Mouse (Mus musculus) adrenal gland, adult (tissue): ENCODE measurements around the gene Pnpla7.

Experiments used
- DNase-seq, 2 experiments: peaks; one replicate each; pipeline ENCODE4 v3.0.0; 2022 to 2023; ENCODE audit warnings: low spot score in 1 of 2; ENCODE audit not compliant: inconsistent age in 2 of 2

Pnpla7 gene

DNA sequence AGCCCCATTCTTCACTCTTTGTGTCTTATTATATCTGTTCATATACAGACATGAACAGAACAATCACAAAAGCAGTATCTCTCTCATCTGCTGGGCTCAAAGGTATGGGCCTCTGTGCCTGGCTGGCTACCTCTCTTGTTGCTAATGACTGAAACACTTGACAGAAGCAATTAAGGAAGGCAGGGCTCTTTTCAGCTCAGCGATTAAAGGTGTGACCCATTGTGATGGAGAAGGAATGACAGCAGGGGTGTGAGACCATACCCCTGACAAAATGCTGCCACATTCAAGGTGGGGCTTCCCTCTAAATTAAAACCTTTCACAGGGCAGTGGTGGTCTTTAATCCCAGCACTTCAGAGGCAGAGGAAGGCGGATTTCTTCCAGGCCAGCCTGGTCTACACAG lies 11.9 kb downstream of the Pnpla7 start:
- DNase-seq, result no peak

DNA sequence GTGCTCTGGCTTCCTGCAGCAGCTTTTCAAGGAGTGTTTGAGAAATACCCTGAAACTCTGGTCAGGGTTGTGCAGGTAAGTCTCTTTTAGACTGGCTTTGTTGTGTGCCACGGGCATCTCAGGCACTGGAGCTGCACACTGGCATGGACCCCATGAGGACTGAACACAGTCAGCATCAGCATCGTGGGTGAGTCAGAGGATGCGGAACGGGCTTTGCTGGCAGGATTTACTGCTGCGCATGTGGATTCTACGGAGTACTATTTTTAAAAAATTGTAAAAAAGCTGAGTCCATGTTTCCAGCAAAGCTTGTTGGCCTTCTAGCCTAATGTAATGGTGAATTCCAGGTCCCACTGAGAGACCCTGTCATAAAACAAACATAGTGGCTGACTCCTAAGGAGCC lies 19.5 kb downstream of the Pnpla7 start:
- DNase-seq, result peak; percentile 64 to 75

DNA sequence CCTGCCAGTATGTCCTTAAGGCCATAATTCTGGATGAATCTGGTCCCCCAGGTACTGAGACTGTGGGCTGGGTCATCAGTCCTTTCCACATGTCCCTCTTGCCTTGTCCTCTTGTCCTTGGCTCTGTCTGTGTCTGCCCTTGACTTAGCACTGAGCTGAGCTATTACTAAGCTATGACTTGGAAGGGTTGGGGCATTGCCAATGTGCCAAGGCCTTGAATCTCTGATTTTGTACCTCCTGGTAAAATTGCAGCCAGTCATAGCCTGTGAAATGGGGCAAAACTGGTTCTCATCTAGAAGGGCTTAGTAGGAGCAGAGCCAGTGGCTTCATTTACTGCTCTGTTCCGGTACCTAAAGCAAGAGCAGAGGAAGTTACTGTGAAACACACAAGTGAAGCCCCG lies 20.6 kb downstream of the Pnpla7 start:
- DNase-seq, result peak; percentile 92 to 95

DNA sequence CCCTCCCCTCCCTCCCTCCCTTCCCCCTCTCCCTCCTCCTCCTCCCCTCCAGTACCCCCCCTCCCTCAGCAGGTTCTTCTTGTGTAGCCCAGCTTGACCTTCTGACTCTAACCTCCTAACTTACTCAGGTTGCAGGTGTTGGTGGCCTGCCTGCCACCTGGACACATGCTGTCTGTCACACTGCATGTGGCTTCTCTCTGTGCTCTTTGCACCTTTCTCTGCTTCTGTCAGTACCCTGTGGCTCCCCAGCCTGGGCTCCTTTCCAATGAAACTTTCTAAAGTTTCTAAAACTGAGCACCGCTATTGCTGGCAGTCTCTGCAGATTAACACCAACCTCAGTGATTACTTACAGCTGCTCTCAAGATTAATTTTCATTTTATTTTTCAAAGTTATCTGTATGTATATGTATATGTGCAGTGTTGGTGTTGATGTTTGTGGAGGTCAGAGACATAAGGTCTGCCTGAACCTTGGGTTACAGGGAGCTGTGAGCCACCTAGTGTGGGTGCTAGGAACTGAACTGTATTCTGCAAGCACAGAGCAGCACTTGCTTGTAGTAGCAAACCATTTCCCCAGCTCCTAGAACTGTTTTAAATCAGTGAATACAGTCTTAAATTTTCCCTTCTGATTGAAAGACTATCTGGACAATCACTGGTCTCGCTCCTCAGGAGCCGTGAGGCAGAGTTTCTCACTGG lies 24.9 kb downstream of the Pnpla7 start:
- peak; percentile 49 to 81 for DNase-seq

DNA sequence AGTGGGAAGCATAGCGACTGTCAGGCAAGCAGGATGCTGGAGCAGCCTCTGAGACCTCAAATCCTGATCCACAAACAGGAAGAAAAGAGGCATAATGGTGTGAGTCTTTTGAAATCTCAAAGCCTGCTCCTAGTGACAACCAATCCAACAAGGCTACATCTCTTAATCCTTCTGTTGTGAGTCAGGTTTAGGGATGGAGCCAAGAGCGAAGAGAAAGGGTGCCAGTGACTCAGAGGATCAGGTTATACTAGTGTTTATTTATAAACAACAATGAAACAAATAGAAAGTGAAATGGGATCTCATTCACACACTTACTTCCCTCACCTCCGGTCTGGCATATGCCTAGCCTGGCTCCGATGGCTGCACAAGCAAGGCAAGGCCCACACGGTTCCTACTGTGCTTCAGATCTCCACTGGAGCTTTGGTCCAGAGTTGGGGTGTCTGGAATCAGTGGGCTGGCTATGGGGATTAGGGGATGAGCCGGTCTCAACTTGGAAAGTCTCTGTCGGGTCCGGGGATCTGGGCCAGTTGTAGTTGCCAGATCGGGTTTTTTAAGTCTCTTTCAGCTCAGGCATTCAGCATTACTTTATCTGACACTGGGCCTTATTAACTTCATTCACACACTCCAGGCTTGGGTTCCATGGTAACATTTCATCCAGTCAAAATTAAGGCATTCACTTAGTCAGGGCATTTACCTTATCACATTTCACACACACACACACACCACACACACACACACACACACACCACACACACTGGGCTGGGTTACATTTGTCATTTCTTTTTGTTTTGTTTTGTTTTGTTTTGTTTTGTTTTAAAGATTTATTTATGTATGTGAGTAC lies 28.3 kb downstream of the Pnpla7 start:
- no peak for DNase-seq

DNA sequence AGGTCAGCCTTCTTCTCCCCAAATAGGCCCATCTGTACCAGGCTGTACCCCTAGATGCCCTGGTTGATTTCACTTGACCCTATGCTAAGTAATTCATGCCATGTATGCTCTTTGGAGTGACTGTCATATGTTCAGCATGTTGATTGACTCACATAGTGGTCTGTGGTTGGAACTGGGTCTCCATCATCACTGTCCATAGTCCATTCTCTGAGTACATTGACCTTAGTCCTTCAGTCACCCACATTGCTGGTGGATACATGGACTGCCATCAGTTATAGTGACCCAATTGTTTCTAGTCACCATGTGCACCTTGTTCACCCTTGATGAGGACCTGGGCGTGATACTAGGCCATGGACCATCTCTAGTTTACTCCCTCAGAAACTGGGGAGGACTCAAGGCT lies 30.9 kb downstream of the Pnpla7 start:
- DNase-seq, result no peak

DNA sequence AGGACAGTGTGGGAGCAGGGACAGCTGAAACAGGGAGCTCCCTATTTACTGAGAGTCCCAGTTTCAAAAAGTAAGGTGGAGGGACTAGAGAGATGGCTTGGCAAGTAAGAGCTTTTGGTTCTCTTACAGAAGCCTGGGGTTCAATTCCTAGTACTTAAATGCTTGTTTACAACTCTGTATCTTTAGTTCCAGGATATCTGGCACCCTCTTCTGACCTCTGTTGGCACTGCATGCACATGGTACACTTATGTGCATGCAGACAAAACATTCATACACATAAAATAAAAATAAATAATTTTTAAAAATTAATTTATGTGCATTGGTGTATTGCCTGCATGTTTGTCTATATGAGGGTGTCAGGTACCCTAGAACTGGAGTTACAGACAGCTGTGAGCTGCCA lies 32.4 kb downstream of the Pnpla7 start:
- no peak for DNase-seq

DNA sequence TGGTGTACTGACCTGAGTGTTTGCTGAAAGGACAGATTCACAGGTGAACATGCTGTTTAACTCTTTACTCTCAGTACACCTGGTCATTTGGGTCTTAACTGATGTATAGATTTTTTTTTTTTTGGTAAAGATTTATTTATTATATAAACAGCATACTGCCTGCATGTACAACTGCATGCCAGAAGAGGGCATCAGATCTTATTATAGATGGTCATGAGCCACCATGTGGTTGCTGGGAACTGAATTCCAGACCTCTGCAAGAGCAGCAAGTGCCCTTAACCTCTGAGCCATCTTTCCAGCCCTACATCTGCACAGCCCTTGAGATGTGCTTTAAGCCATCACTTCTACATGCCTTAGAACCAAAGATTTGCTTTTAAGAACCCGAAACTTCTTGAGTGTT lies 46.8 kb downstream of the Pnpla7 start:
- no peak for DNase-seq

DNA sequence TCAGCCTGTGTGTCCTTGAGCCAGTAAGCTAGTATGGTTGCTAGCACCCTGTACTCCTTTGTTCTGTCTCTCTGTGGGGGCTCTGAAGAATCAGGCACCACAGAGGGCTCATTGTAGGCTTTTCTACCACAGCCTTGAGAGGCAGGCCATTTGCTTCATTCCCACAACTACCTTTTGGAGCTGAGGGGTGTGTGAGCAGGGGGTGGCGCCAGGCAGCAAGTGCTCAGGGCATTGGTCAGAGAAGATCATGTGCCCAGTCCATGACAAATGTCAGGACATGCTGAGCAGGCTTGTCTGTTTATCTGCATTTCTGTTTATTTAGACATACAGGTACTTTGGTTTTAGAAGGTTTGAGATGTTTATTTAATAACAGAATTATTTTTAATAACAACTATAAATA lies 49.3 kb downstream of the Pnpla7 start:
- DNase-seq, result no peak

DNA sequence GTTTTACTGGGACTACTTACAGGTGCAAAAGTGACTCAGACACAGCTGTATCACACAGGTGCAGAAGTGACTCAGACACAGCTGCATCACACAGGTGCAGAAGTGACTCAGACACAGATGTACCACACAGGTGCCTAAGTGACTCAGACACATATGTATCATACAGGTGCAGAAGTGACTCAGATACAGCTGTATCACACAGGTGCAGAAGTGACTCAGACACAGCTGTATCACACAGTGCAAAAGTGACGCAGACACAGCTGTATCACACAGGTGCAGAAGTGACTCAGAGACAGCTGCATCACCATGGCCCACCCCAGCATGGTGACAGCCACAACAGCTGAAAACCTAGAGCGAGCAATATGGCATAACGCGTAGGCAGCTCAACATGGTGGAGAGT lies 59.2 kb downstream of the Pnpla7 start:
- DNase-seq, result no peak

DNA sequence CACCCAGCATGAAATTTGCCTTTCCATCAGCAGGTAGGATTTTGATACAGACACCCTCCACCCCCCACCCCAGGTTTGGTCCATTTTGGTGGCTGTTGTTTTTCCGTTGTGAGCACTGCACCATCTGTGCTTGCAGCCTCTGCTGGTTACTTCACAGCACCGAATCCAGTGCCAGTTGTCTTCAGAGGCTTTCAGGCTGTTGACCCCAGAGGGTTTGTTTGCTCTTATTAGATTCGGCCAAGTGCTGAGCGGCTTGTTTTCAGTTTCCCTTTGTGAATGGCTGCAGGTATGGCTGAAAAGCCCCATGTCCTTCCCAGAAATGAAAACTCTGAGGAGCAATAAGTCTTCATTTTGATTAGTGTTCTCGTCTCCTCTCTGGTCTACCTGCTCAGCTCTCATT lies 64.3 kb downstream of the Pnpla7 start:
- DNase-seq, result no peak

DNA sequence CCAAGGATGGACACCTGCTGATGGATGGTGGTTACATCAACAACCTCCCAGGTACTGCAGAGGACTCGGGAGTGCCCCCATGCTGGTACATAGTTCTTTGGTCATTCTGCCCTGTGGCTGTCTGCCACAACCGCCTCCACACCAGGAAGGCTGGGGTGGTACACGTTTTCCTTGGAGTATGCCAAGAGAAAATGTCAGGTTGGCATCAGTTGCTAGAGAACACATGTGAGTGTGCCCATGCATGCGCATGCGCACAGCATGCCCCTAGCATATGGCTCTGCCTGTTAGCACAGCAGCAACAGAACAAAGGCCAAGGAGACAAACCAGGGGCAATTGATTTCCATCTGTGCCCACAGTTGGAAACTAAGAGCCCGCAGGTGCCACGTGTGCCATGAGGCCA lies 75.1 kb downstream of the Pnpla7 start:
- DNase-seq, result no peak

DNA sequence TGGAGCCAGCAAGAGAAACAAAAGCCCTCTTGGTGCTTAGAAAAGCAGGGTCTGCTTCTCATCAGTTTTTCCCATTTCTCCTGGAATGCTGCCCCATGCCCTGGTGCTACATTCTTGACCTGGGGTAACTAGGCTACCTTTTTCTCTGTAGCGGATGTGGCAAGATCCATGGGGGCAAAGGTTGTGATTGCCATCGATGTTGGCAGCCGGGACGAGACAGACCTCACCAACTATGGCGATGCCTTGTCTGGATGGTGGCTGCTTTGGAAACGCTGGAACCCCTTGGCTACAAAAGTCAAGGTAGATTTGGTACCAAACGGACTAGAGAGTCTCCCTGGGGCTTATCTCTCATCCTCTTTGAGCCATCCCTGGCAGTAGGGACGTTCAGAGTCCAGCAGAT lies 75.6 kb downstream of the Pnpla7 start:
- no peak for DNase-seq

DNA sequence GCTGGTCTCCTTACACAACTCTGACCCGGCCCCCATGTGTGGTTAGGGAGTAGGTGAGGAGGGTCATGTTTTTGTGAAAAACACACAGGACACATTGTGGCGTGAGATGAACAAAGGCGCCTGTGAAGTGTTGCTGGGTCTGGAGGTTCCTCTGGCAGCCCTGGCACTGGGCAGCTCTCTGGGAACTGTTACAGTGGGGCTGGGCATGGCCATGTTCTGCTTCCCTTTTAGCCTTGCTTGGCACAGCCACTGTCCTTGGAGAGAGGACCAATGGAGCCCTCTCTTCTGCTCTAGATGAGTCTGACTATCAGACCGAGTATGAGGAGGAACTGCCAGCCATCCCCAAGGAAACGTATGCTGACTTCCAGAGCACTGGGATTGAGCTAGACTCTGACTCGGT lies 77.3 kb downstream of the Pnpla7 start:
- no peak for DNase-seq

DNA sequence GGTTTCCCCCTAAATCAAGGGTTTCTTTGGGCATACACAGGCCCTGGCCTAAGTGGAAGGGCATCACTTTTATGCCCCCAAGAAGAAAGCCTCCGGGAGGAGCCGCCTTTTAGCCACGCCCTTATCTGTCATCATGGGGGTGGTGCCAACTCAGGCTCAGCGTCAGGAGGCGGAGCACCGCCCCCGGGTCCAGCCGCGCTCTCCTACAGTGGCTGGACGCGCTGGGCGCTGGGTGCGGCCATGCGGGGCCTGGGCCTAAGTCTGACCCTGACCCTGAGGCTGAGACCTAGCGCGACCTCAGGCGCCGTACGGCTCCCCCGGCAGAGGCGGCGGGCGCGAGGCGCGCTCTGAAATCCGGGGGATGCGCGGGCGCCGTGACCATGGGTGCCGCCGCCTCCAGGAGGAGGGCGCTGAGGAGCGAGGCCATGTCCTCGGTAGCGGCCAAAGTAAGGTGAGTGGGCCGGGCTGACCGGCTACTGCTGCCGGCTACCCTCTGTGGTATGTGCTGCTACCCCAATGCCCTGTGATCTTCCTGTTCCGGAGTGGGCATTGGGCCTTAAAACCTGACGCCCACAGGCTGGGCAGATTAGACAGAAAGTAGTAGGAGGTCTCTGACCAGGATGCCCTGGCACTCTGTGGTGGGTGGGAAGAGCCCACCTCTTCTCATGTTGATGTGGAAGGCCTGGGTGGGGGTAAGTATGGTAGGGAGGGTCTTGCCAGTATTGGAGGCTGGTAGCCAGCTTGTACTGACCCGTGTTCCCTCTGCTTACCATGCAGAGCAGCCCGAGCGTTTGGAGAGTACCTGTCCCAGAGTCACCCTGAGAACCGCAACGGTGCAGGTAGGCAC lies 78.6 kb downstream of the Pnpla7 start, which contains the start of gene Nsmf:
Nsmf (plus strand) TSS at position 135 of the 847 bp plus-strand sequence.
- DNase-seq, result peak; percentile 91 to 97

DNA sequence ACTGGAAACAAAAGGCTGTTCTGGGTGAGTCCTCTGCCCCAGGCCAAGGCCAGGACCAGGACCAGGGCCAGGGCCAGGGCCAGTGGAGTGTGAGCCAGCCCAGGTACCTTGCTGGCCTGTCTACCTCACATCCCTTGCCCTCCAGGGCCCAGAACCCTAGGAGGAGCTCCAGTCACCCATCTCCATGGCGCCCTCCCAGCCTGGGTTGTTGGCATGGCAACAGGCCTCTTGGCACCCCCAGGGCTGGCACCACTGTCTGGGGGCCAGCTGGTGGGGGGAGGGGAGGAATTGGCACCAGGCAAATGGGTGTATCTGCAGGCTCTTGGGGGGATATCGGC lies 79.2 kb downstream of the Pnpla7 start:
- peak in 1 of 2 experiments; percentile 38 for DNase-seq

DNA sequence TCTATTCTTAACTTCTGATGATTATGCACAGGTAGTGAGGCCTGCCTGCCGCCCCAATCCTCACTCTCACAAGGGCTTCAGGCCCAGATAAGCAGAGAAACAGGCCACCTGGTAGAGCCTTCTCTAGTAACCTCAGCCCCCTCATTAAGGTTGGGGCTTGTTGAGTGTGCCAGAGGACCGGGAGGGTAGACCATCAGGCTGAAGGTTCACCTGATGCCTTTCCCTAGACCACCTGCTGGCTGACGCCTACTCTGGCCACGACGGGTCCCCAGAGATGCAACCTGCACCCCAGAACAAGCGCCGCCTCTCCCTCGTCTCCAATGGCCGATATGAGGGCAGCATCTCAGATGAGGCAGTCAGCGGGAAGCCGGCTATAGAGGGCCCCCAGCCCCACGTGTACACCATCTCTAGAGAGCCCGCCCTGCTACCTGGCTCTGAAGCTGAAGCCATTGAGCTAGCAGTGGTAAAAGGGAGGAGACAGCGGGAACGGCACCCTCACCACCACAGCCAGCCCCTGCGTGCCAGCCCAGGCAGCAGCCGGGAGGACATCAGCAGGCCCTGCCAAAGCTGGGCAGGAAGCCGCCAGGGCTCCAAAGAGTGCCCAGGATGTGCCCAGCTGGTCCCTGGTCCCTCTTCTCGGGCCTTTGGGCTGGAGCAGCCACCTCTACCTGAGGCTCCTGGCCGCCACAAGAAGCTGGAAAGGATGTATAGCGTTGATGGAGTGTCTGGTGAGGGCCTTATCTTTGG lies 79.7 kb downstream of the Pnpla7 start:
- DNase-seq, result no peak

DNA sequence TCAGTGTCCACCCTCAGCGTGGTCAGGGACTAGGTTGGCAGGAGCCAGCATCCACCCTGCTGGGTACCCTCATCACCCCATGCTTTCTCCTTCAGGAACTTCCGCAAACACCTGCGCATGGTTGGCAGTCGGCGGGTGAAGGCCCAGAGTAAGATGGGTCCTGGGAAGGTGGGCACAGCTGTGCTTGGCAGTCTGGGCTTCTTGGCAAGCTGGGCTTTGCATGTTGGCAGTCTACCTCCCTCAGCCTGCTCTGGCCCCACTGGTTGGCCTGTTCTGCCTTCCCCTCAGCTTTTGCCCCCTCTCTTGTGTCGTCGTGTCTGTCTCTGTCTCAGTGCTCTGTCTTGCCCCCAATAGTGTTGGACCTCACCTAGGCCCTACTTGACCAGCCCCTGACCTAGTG lies 83.1 kb downstream of the Pnpla7 start:
- no peak for DNase-seq

DNA sequence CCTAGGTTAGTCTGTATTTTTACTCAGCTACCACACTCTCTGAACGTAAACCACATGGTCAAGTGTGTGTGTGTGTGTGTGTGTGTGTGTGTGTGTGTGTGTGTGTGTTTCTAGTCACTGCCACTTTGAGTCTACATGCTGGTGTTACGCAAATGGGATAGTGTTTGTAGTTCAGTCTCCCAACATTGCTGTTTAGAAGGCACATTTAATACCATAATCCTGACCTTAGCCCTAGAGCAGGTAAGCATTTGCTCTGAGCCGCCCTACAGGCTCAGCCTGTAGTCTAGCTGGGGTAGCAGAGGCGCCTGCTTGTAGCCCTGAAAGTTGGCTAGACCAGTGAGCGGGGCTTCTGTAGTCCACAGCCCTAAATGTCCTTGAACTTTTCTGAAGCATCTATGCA lies 87.7 kb downstream of the Pnpla7 start:
- no peak for DNase-seq

DNA sequence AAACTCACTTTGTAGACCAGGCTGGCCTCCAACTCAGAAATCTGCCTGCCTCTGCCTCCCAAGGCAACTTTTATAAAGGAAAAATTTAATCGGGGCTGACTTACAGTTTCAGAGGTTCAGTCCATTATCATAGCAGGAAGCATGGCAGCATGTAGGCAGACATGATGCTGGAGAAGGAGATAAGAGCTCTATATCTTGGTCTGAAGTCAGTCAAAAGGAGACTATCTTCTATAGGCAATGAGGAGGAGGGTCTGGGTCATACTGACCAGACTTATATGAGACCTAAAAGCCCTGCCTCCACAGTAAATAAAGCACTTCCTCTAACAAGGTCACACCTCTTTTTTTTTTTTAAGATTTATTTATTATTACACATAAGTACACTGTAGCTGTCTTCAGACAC lies 88.5 kb downstream of the Pnpla7 start:
- DNase-seq, result no peak

DNA sequence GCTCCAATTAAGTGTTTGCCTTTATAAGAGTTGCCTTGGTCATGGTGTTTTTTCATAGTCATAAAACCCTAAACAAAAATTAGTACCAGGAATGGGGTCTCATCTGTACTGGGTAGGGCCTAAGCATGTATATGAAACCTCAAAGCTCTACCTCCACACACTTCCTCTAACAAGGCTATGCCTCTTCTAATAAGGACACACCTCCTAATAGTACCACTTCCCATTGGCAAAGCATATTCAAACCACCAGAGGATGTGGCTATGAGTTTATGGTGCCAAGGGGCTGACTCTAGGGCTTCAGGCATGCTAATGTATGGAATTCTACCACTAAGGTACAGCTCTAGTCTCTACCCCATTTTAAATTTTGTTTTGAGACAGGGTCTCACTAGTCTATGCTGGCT lies 89.7 kb downstream of the Pnpla7 start:
- DNase-seq, result no peak
